Mouse (Mus musculus) ES-E14 (cell line): ENCODE measurements at regions not wholly inside any gene's neighbourhood (a gene's known extent, or its start where the extent isn't known, plus 50 kb on each side); places are given as distances from the start of the nearest gene placed in this dataset.

Experiments
- DNase-seq: peaks from one replicate; pipeline ENCODE4 v3.0.0-alpha.2; 2013; ENCODE audit warnings: low read depth, low spot score
- H3K27ac ChIP-seq: 2 replicates; pipeline ENCODE4 v1.5.1; 2012; ENCODE audit warnings: low read depth, mild to moderate bottlenecking, low read length, moderate library complexity, mixed read lengths; ENCODE audit not compliant: poor library complexity, insufficient read depth, severe bottlenecking
- H3K36me3 ChIP-seq: 2 replicates; pipeline ENCODE4 v1.6.1; 2012; ENCODE audit warnings: mild to moderate bottlenecking, low read length, moderate library complexity, mixed read lengths; ENCODE audit not compliant: control insufficient read depth, poor library complexity, insufficient read depth, severe bottlenecking
- H3K4me1 ChIP-seq, 2 experiments: fragments of 150-350 bp in 1 of 2; sonication (generic) in 1 of 2; 2 replicates each; pipeline ENCODE4 v1.6.1; 2012; ENCODE audit warnings: low read length in 2 of 2, mild to moderate bottlenecking in 1 of 2, mixed read lengths in 1 of 2; ENCODE audit not compliant: control insufficient read depth in 2 of 2, insufficient read depth in 2 of 2, poor library complexity in 1 of 2
- H3K4me3 ChIP-seq, 2 experiments: fragments of 150-350 bp in 1 of 2; sonication (generic) in 1 of 2; 2 replicates each; pipeline ENCODE4 v1.5.1; 2012; ENCODE audit warnings: low read length in 2 of 2, low read depth in 1 of 2, mild to moderate bottlenecking in 1 of 2, mixed read lengths in 1 of 2; ENCODE audit not compliant: insufficient read depth in 1 of 2, poor library complexity in 1 of 2, severe bottlenecking in 1 of 2
- H3K9ac ChIP-seq: 2 replicates; pipeline ENCODE4 v1.6.1; 2012; ENCODE audit warnings: low read depth, mild to moderate bottlenecking, low read length, mixed read lengths; ENCODE audit not compliant: poor library complexity, insufficient read depth, severe bottlenecking
- H3K9me3 ChIP-seq: fragments of 150-350 bp; sonication (generic); 2 replicates; pipeline ENCODE4 v1.6.1; 2012; ENCODE audit warnings: low read depth, mild to moderate bottlenecking, low read length; ENCODE audit not compliant: control insufficient read depth, insufficient read depth
- CHD2 ChIP-seq: IDR thresholded peaks from 2 replicates; pipeline ENCODE4 v1.6.1; 2014; ENCODE audit warnings: mild to moderate bottlenecking, low read depth, low read length, inconsistent platforms
- HCFC1 ChIP-seq: IDR thresholded peaks from 2 replicates; pipeline ENCODE4 v1.6.1; 2012; ENCODE audit warnings: low read length, inconsistent platforms, borderline replicate concordance; ENCODE audit not compliant: insufficient read depth
- MAFK ChIP-seq: IDR thresholded peaks from 2 replicates; pipeline ENCODE4 v1.6.1; 2014; ENCODE audit warnings: mild to moderate bottlenecking, low read depth, low read length, inconsistent platforms; ENCODE audit not compliant: insufficient read depth
- ZC3H11A ChIP-seq: IDR thresholded peaks from 2 replicates; pipeline ENCODE4 v1.6.1; 2012; ENCODE audit warnings: low read depth, mild to moderate bottlenecking, inconsistent platforms, low read length, borderline replicate concordance
- ZNF384 ChIP-seq: IDR thresholded peaks from 2 replicates; pipeline ENCODE4 v1.6.1; 2012; ENCODE audit warnings: low read depth, low read length, inconsistent platforms
- in situ Hi-C, 2 experiments: fragments of 600-800 bp; cut with MboI; formaldehyde crosslinking; loops; one replicate each; pipeline ENCODE4 v1.15.1; 2025; ENCODE audit warnings: low sequenced_read_pairs in 2 of 2, inconsistent platforms in 1 of 2; ENCODE audit not compliant: unreplicated experiment in 2 of 2

GRCm38 (mm10) chr6:116845990-116846862 lies 129.5 kb upstream of the Tmem72 start:
- Histone ChIP-seq H3K4me1 (no peaks in the 10 kb centered on the region), H3K9ac (no peak overlapping the region), H3K36me3 (no peaks in the 10 kb centered on the region), H3K9me3 (no peaks in the 10 kb centered on the region), H3K27ac (no peak overlapping the region), H3K4me3 (no peak overlapping the region)
- in situ Hi-C loops = no loop called here
- TF ChIP-seq CHD2 (no peak), ZNF384 (no peak), MAFK (no peak), ZC3H11A (no peak)
- DNase-seq = no peak

- DNase-seq = no peak
- TF ChIP-seq ZC3H11A (no peak), HCFC1 (no peak), MAFK (no peak), CHD2 (no peak), ZNF384 (no peak)
- no peaks in the 10 kb centered on the region for H3K36me3 ChIP-seq
- H3K27ac ChIP-seq = no peak overlapping the region
- H3K4me1 ChIP-seq = no peaks in the 10 kb centered on the region
- H3K4me3 ChIP-seq = no peak overlapping the region
- in situ Hi-C loops = no loop called here
- H3K9me3 ChIP-seq = no peaks in the 10 kb centered on the region
- H3K9ac ChIP-seq = no peak overlapping the region
These were observed 131.9 kb upstream of the Tmem72 start for GRCm38 (mm10) chr6:116848538-116849093.

GRCm38 (mm10) chr6:116854029-116854428 lies 137.3 kb upstream of the Tmem72 start:
- no peak for DNase-seq
- TF ChIP-seq CHD2 = no peak
- TF ChIP-seq MAFK = no peak
- TF ChIP-seq ZNF384 = no peak
- TF ChIP-seq ZC3H11A = no peak
- TF ChIP-seq HCFC1 = no peak
- Histone ChIP-seq H3K9me3 (no peaks in the 10 kb centered on the region), H3K9ac (no peak overlapping the region), H3K4me3 (no peak overlapping the region), H3K4me1 (no peaks in the 10 kb centered on the region), H3K27ac (no peak overlapping the region), H3K36me3 (no peaks in the 10 kb centered on the region)
- in situ Hi-C loops = no loop called here

GRCm38 (mm10) chr6:116856093-116856492 lies 139.4 kb upstream of the Tmem72 start:
- Histone ChIP-seq H3K4me3 (no peak overlapping the region), H3K4me1 (no peaks in the 10 kb centered on the region), H3K9ac (no peak overlapping the region), H3K9me3 (no peaks in the 10 kb centered on the region), H3K27ac (no peak overlapping the region), H3K36me3 (no peaks in the 10 kb centered on the region)
- DNase-seq = no peak
- TF ChIP-seq CHD2 (no peak), MAFK (no peak), ZC3H11A (no peak), ZNF384 (no peak), HCFC1 (no peak)
- in situ Hi-C loops = no loop called here
